Mouse (Mus musculus) hindbrain, postnatal 0 days (tissue): ENCODE results near the gene Prdm16. TPM values are rescaled to one million over a fixed set of nuclear protein-coding genes. Genes with fewer than 3 reads are reported as not detected.

ENCODE experiments used
- ATAC-seq: fragments of 200-750 bp; cut with Nextera tagmentation; 2 replicates; pipeline ENCODE4 v1.8.0; 2017; ENCODE audit warnings: mild to moderate bottlenecking, moderate TSS enrichment, moderate library complexity
- DNase-seq: peaks from one replicate; pipeline ENCODE4 v3.0.0-alpha.2; 2015; ENCODE audit warnings: low spot score
- H3K27ac ChIP-seq: fragments of 300-500 bp; sonication (generic); 2 replicates; pipeline ENCODE4 v1.5.1; 2014; ENCODE audit warnings: mild to moderate bottlenecking
- H3K27me3 ChIP-seq: fragments of 300-500 bp; sonication (generic); 2 replicates; pipeline ENCODE4 v1.6.1; 2014; ENCODE audit warnings: low read length, mixed read lengths; ENCODE audit not compliant: insufficient read depth
- H3K36me3 ChIP-seq: fragments of 300-500 bp; sonication (generic); 2 replicates; pipeline ENCODE4 v1.6.1; 2014; ENCODE audit warnings: low read length, mixed read lengths; ENCODE audit not compliant: insufficient read depth
- H3K4me1 ChIP-seq: fragments of 300-500 bp; sonication (generic); 2 replicates; pipeline ENCODE4 v1.6.1; 2014; ENCODE audit warnings: antibody characterized with exemption, low read length, mixed read lengths; ENCODE audit not compliant: insufficient read depth
- H3K4me2 ChIP-seq: fragments of 300-500 bp; sonication (generic); 2 replicates; pipeline ENCODE4 v1.6.1; 2014; ENCODE audit warnings: low read depth, mild to moderate bottlenecking, low read length, moderate library complexity, mixed read lengths
- H3K4me3 ChIP-seq: fragments of 300-500 bp; sonication (generic); 2 replicates; pipeline ENCODE4 v1.5.1; 2014; ENCODE audit warnings: low read length
- H3K9ac ChIP-seq: fragments of 300-500 bp; sonication (generic); replicated peaks from 2 replicates; pipeline ENCODE4 v1.6.1; 2014; ENCODE audit warnings: mild to moderate bottlenecking, low read length, moderate library complexity, mixed read lengths
- H3K9me3 ChIP-seq: fragments of 300-500 bp; sonication (generic); 2 replicates; pipeline ENCODE4 v1.6.1; 2016; ENCODE audit warnings: low read length, mixed read lengths
- CTCF ChIP-seq: IDR thresholded peaks from 2 replicates; pipeline ENCODE4 v1.5.1; 2016; ENCODE audit warnings: antibody characterized with exemption, control low read depth, low read depth
- WGBS: fragments of 180-500 bp; shearing (Covaris S2); extraction: QIAGEN DNeasy Blood & Tissue Kit; methylation state at CpG from one replicate; pipeline ENCODE4 v1.1.7; 2014; 5-methylcytosine and 5-hydroxymethylcytosine counted together
- polyA plus RNA-seq: library from polyadenylated mRNA; unstranded; fragments of >200 nt; fragmentation: Nextera tagmentation; extraction: Ambion mirVana; gene quantifications from 2 replicates; pipeline ENCODE4 v1.2.1, GENCODE M21; 2015
- total RNA-seq: library from RNA; depleted of rRNA; stranded (reverse); fragments of >200 nt; gene quantifications from 2 replicates; pipeline ENCODE4 v1.2.3, GENCODE M21; 2014

Prdm16 gene
- total and polyA plus RNA-seq, 2 experiments from 2014 or later, result 5.3 to 10.5 TPM

GRCm38 (mm10) chr4:154375939-154376625 is 260.6 kb downstream of the Prdm16 start:
- H3K27me3 ChIP-seq, result no peaks in the 10 kb centered on the region
- no peak for TF ChIP-seq CTCF
- H3K4me2 ChIP-seq, result no peak overlapping the region
- WGBS, result 89% methylated on average over 10 of the region's 10 CpGs
- DNase-seq (no peak), ATAC-seq (no peak)
- no peak overlapping the region for H3K9ac ChIP-seq
- H3K4me3 ChIP-seq, result no peak overlapping the region
- H3K9me3 ChIP-seq, result no peaks in the 10 kb centered on the region
- H3K36me3 ChIP-seq, result no peaks in the 10 kb centered on the region
- no peaks in the 10 kb centered on the region for H3K4me1 ChIP-seq
- no peak overlapping the region for H3K27ac ChIP-seq

DNA sequence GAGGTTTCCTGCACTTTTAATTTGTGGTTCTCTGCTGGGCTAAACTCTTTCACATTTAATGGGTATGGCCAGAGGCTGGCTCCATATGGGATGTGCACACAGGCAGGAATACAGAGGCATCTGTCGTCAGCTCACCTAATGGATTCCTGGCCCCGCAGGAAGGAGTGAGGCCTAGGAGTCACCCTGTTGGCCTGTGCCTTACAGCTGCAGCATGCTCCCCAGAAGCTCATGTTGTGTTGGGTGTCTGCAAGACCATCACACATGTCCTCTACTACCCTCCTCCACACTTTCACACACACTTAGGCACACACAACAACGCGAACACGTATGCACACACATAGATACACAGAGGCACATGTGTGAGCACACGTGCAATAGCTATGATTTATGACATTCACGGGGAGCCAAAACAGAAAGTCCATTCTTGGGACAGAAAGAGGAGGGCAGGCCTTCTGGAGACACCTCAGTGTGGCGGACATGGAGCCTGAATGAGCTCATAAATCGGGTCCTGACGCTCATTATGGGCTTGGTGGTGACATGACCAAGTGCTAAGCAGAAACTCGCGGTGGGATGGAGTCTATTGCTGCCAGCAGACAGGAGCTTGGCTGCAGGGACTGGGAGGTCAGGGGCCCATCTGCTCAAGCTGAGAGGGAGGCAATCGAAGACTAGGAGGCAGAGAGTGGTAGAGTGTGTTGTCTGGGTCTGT is 265.0 kb downstream of the Prdm16 start:
- no peak overlapping the region for H3K27ac ChIP-seq
- H3K4me1 ChIP-seq, result no peaks in the 10 kb centered on the region
- H3K9me3 ChIP-seq, result no peaks in the 10 kb centered on the region
- ATAC-seq (no peak), DNase-seq (no peak)
- H3K9ac ChIP-seq, result no peak overlapping the region
- no peak overlapping the region for H3K4me2 ChIP-seq
- 0 out of 2 replicates have a peak, but pooled peaks cover 2% of the 10 kb centered on the region for H3K27me3 ChIP-seq
- WGBS, result 72% methylated on average over 13 of the region's 13 CpGs
- H3K36me3 ChIP-seq, result no peaks in the 10 kb centered on the region
- H3K4me3 ChIP-seq, result no peak overlapping the region
- TF ChIP-seq CTCF, result no peak

- Histone ChIP-seq H3K27ac (no peak overlapping the region), H3K36me3 (no peaks in the 10 kb centered on the region), H3K9me3 (no peaks in the 10 kb centered on the region), H3K4me1 (no peaks in the 10 kb centered on the region), H3K4me3 (no peak overlapping the region), H3K27me3 (0 out of 2 replicates have a peak, but pooled peaks cover 3% of the 10 kb centered on the region), H3K9ac (no peak overlapping the region), H3K4me2 (no peak overlapping the region)
- 79% methylated on average over 8 of the region's 8 CpGs for WGBS
- no peak for ATAC-seq
- no peak for DNase-seq
- no peak for TF ChIP-seq CTCF
Measured at GRCm38 (mm10) chr4:154370841-154371240, 265.8 kb downstream of the Prdm16 start.

DNA sequence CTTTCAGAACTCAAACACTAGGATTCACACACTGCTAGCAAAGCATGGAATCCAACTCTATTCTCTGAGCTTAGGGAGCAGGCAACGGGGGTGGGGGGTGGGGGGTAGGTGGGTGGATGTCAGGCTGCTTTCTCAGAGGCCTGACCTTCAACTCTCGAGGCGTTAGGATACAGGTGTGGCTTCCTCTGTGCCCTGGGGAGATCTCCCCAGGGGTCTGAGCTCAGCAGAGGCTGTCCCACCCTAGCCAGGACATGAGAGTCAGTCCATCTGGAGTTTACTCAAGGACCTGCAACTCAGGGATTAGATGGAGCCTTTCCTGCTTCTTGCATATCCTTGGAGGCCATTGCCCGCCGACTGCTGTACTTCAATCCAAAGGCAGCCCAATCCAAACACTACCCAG is 267.6 kb downstream of the Prdm16 start:
- no peaks in the 10 kb centered on the region for H3K9me3 ChIP-seq
- no peak for TF ChIP-seq CTCF
- H3K4me1 ChIP-seq, result no peaks in the 10 kb centered on the region
- 81% methylated on average over 5 of the region's 5 CpGs for WGBS
- no peak overlapping the region for H3K4me2 ChIP-seq
- no peak for ATAC-seq
- no peak overlapping the region for H3K9ac ChIP-seq
- 0 out of 2 replicates have a peak, but pooled peaks cover 3% of the 10 kb centered on the region for H3K27me3 ChIP-seq
- no peak overlapping the region for H3K27ac ChIP-seq
- no peak for DNase-seq
- no peak overlapping the region for H3K4me3 ChIP-seq
- no peaks in the 10 kb centered on the region for H3K36me3 ChIP-seq

DNA sequence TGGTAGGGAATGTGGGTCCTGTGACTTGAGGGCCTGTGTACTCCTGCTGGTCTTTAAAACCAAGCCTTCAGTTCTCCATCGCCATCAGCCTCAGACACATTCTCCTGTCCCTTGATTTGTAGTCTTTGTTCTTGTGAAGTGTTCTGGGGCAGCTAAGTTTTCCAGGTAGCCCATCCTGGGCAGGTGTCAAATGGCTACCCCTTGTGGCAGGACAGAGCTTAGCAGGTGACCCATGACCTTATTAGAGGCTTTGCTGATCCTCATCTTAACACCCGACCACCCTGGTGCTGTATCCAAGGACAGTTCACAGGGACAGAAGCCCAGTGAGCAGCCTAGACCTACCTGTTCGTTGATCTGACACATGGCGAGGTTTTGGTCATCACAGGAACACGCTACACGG is 269.8 kb downstream of the Prdm16 start:
- Histone ChIP-seq H3K4me2 (no peak overlapping the region), H3K4me3 (no peak overlapping the region), H3K36me3 (no peaks in the 10 kb centered on the region), H3K9ac (no peak overlapping the region), H3K9me3 (no peaks in the 10 kb centered on the region), H3K4me1 (no peaks in the 10 kb centered on the region), H3K27ac (no peak overlapping the region), H3K27me3 (0 out of 2 replicates have a peak, but pooled peaks cover 3% of the 10 kb centered on the region)
- DNase-seq (no peak), ATAC-seq (no peak)
- 89% methylated on average over 6 of the region's 6 CpGs for WGBS
- TF ChIP-seq CTCF, result peak; percentile 21; the same call in 1 of the 2 replicates

GRCm38 (mm10) chr4:154364752-154365151 is 271.9 kb downstream of the Prdm16 start:
- Histone ChIP-seq H3K27me3 (0 out of 2 replicates have a peak, but pooled peaks cover 3% of the 10 kb centered on the region), H3K36me3 (no peaks in the 10 kb centered on the region), H3K4me1 (no peaks in the 10 kb centered on the region), H3K4me3 (no peak overlapping the region), H3K9ac (no peak overlapping the region), H3K9me3 (no peaks in the 10 kb centered on the region), H3K4me2 (no peak overlapping the region), H3K27ac (no peak overlapping the region)
- ATAC-seq (no peak), DNase-seq (no peak)
- no peak for TF ChIP-seq CTCF
- WGBS, result 87% methylated on average over 2 of the region's 2 CpGs

DNA sequence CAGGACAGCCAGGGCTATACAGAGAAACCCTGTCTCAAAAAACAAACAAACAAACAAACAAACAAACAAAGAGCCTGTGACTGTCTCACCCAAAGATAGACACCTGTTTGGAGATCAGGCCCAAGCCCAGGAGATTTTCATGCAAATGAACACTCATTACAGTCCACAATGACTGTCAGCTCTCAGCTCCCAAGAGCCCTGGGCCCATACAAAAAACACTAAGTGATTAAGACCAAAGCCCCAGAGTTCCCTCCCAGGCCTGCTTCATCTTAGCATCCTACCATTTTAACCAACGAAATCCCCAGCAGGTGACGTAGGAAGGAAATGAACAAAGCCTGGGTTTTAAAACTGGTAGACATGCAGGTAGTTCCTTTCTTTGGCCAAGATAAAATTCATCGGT is 275.8 kb downstream of the Prdm16 start:
- no peak overlapping the region for H3K27ac ChIP-seq
- WGBS, result 87% methylated on average over 3 of the region's 3 CpGs
- no peak overlapping the region for H3K4me3 ChIP-seq
- no peak for TF ChIP-seq CTCF
- H3K4me1 ChIP-seq, result no peaks in the 10 kb centered on the region
- ATAC-seq (no peak), DNase-seq (no peak)
- H3K4me2 ChIP-seq, result no peak overlapping the region
- H3K9ac ChIP-seq, result no peak overlapping the region
- H3K9me3 ChIP-seq, result no peaks in the 10 kb centered on the region
- H3K36me3 ChIP-seq, result no peaks in the 10 kb centered on the region
- H3K27me3 ChIP-seq, result no peaks in the 10 kb centered on the region
